Mouse (Mus musculus) lung, postnatal 0 days (tissue): ENCODE results near the gene Prickle2. TPM values are rescaled to one million over a fixed set of nuclear protein-coding genes. Genes with fewer than 3 reads are reported as not detected.

ENCODE experiments used
- ATAC-seq: fragments of 200-750 bp; cut with Nextera tagmentation; 2 replicates; pipeline ENCODE4 v1.8.0; 2017; ENCODE audit warnings: moderate library complexity
- DNase-seq: peaks from one replicate; pipeline ENCODE4 v3.0.0-alpha.2; 2016; ENCODE audit warnings: low spot score
- H3K27ac ChIP-seq: fragments of 300-500 bp; sonication (generic); 2 replicates; pipeline ENCODE4 v1.5.1; 2014; ENCODE audit warnings: antibody characterized with exemption, mild to moderate bottlenecking, low read length, mixed read lengths
- H3K27me3 ChIP-seq: fragments of 300-500 bp; sonication (generic); replicated peaks from 2 replicates; pipeline ENCODE4 v1.6.1; 2014; ENCODE audit warnings: low read length, mixed read lengths; ENCODE audit not compliant: insufficient read depth
- H3K36me3 ChIP-seq: fragments of 300-500 bp; sonication (generic); 2 replicates; pipeline ENCODE4 v1.6.1; 2014; ENCODE audit warnings: low read length, mixed read lengths; ENCODE audit not compliant: insufficient read depth
- H3K4me1 ChIP-seq: fragments of 300-500 bp; sonication (generic); 2 replicates; pipeline ENCODE4 v1.6.1; 2014; ENCODE audit warnings: antibody characterized with exemption, low read depth, low read length, mixed read lengths; ENCODE audit not compliant: insufficient read depth
- H3K4me2 ChIP-seq: fragments of 300-500 bp; sonication (generic); replicated peaks from 2 replicates; pipeline ENCODE4 v1.6.1; 2014; ENCODE audit warnings: low read depth, mild to moderate bottlenecking, low read length, moderate library complexity, mixed read lengths
- H3K4me3 ChIP-seq: fragments of 300-500 bp; sonication (generic); 2 replicates; pipeline ENCODE4 v1.5.1; 2014; ENCODE audit warnings: low read depth, low read length
- H3K9ac ChIP-seq: fragments of 300-500 bp; sonication (generic); replicated peaks from 2 replicates; pipeline ENCODE4 v1.6.1; 2014; ENCODE audit warnings: low read depth, mild to moderate bottlenecking
- H3K9me3 ChIP-seq: fragments of 300-500 bp; sonication (generic); 2 replicates; pipeline ENCODE4 v1.6.1; 2016; ENCODE audit warnings: low read length, mixed read lengths
- CTCF ChIP-seq: IDR thresholded peaks from 2 replicates; pipeline ENCODE4 v1.5.1; 2016; ENCODE audit warnings: antibody characterized with exemption, mild to moderate bottlenecking
- EP300 ChIP-seq: IDR thresholded peaks from 2 replicates; pipeline ENCODE4 v1.6.1; 2016; ENCODE audit warnings: antibody characterized with exemption, mild to moderate bottlenecking, control low read depth
- WGBS: fragments of 180-500 bp; shearing (Covaris S2); extraction: QIAGEN DNeasy Blood & Tissue Kit; methylation state at CpG from one replicate; pipeline ENCODE4 v1.1.7; 2014; 5-methylcytosine and 5-hydroxymethylcytosine counted together
- polyA plus RNA-seq: library from polyadenylated mRNA; unstranded; fragments of >200 nt; fragmentation: Nextera tagmentation; extraction: Ambion mirVana; gene quantifications from 2 replicates; pipeline ENCODE4 v1.2.1, GENCODE M21; 2015

The Prickle2 gene
- polyA plus RNA-seq, 1 experiment from 2014 or later, result 7.0 TPM

- ATAC-seq, result no peak
- H3K4me1 ChIP-seq, result no peaks in the 10 kb centered on the region
- no peak overlapping the region for H3K4me2 ChIP-seq
- no peaks in the 10 kb centered on the region for H3K9me3 ChIP-seq
- H3K36me3 ChIP-seq, result 0 out of 2 replicates have a peak, but pooled peaks cover 5% of the 10 kb centered on the region
- no peak overlapping the region for H3K9ac ChIP-seq
- 76% methylated on average over 10 of the region's 10 CpGs for WGBS
- no peaks in the 10 kb centered on the region for H3K27me3 ChIP-seq
- no peak overlapping the region for H3K27ac ChIP-seq
- no peak overlapping the region for H3K4me3 ChIP-seq
- no peak for DNase-seq
- TF ChIP-seq EP300, result no peak
- no peak for TF ChIP-seq CTCF
Measured at GRCm38 (mm10) chr6:92381085-92381484, 324.9 kb downstream of the Prickle2 start.

- no peak for ATAC-seq
- Histone ChIP-seq H3K27me3 (no peaks in the 10 kb centered on the region), H3K9ac (no peak overlapping the region), H3K9me3 (no peaks in the 10 kb centered on the region), H3K27ac (no peak overlapping the region), H3K36me3 (0 out of 2 replicates have a peak, but pooled peaks cover 8% of the 10 kb centered on the region), H3K4me1 (no peaks in the 10 kb centered on the region), H3K4me3 (no peak overlapping the region), H3K4me2 (no peak overlapping the region)
- DNase-seq, result no peak
- TF ChIP-seq EP300 (no peak), CTCF (no peak)
- 81% methylated on average over 6 of the region's 6 CpGs for WGBS
Measured at GRCm38 (mm10) chr6:92374826-92375225, 331.1 kb downstream of the Prickle2 start.

- Histone ChIP-seq H3K9ac (no peak overlapping the region), H3K27ac (no peak overlapping the region), H3K9me3 (no peaks in the 10 kb centered on the region), H3K4me3 (no peak overlapping the region), H3K36me3 (0 out of 2 replicates have a peak, but pooled peaks cover 1% of the 10 kb centered on the region), H3K4me2 (no peak overlapping the region), H3K27me3 (no peaks in the 10 kb centered on the region), H3K4me1 (no peaks in the 10 kb centered on the region)
- TF ChIP-seq CTCF, result no peak
- no peak for TF ChIP-seq EP300
- 39% methylated on average over 5 of the region's 5 CpGs for WGBS
- ATAC-seq (no peak), DNase-seq (no peak)
Measured at GRCm38 (mm10) chr6:92370896-92371295, 335.1 kb downstream of the Prickle2 start.

GRCm38 (mm10) chr6:92347278-92348028 is 358.5 kb downstream of the Prickle2 start:
- TF ChIP-seq CTCF, result no peak
- TF ChIP-seq EP300, result no peak
- Histone ChIP-seq H3K9ac (no peak overlapping the region), H3K27ac (no peak overlapping the region), H3K27me3 (no peaks in the 10 kb centered on the region), H3K36me3 (no peaks in the 10 kb centered on the region), H3K4me1 (no peaks in the 10 kb centered on the region), H3K9me3 (no peaks in the 10 kb centered on the region), H3K4me3 (no peak overlapping the region), H3K4me2 (no peak overlapping the region)
- no peak for DNase-seq
- no peak for ATAC-seq
- 71% methylated on average over 10 of the region's 10 CpGs for WGBS

- ATAC-seq (no peak), DNase-seq (no peak)
- Histone ChIP-seq H3K4me2 (no peak overlapping the region), H3K4me1 (no peaks in the 10 kb centered on the region), H3K9ac (no peak overlapping the region), H3K27me3 (no peaks in the 10 kb centered on the region), H3K9me3 (no peaks in the 10 kb centered on the region), H3K27ac (no peak overlapping the region), H3K36me3 (no peaks in the 10 kb centered on the region), H3K4me3 (no peak overlapping the region)
- WGBS, result 69% methylated on average over 7 of the region's 7 CpGs
- TF ChIP-seq EP300 (no peak), CTCF (no peak)
Measured at GRCm38 (mm10) chr6:92346729-92347128, 359.2 kb downstream of the Prickle2 start.

- ATAC-seq (no peak), DNase-seq (no peak)
- Histone ChIP-seq H3K27ac (no peak overlapping the region), H3K4me3 (no peak overlapping the region), H3K27me3 (no peaks in the 10 kb centered on the region), H3K9me3 (no peaks in the 10 kb centered on the region), H3K4me1 (no peaks in the 10 kb centered on the region), H3K36me3 (no peaks in the 10 kb centered on the region), H3K4me2 (no peak overlapping the region), H3K9ac (no peak overlapping the region)
- 46% methylated on average over 2 of the region's 2 CpGs for WGBS
- TF ChIP-seq CTCF, result no peak
Measured at GRCm38 (mm10) chr6:92345151-92345550, 360.8 kb downstream of the Prickle2 start.
